Mouse (Mus musculus) cerebellum, postnatal 4 days (tissue): ENCODE data around the gene Myh6.
"Not testable (repeated sequence)": the region's sequence is repeated elsewhere in the genome, so short reads cannot be mapped to it uniquely, and the experiment has no call there.

Source experiments
- DNase-seq, 2 experiments: peaks; one replicate each; pipeline ENCODE4 v3.0.0; 2022; ENCODE audit warnings: low spot score in 2 of 2, mixed read lengths in 1 of 2

The Myh6 gene

GRCm38 (mm10) chr14:54966320-54966977 is at the start of gene Myh6:
Myh6 (minus strand) TSS chr14:54966927.
- DNase-seq, result no peak

- no peak for DNase-seq
These were observed 49.0 kb upstream of the Myh6 start for GRCm38 (mm10) chr14:55015767-55016111.

- peak; percentile 98 to 100 for DNase-seq
These were observed 48.5 kb upstream of the Myh6 start, which contains the start of gene Ngdn for GRCm38 (mm10) chr14:55014991-55015766. Ngdn (plus strand) TSS chr14:55015454.

GRCm38 (mm10) chr14:55014591-55014990 is 47.9 kb upstream of the Myh6 start:
- DNase-seq, result no peak

- no peak for DNase-seq
These were observed 44.4 kb upstream of the Myh6 start for GRCm38 (mm10) chr14:55011116-55011515.

GRCm38 (mm10) chr14:55008417-55008816 is 41.7 kb upstream of the Myh6 start:
- DNase-seq, result no peak

- no peak for DNase-seq
These were observed 40.6 kb upstream of the Myh6 start for GRCm38 (mm10) chr14:55007120-55007908.

- DNase-seq, result no peak
These were observed 39.8 kb upstream of the Myh6 start for GRCm38 (mm10) chr14:55006541-55006940.

- no peak for DNase-seq
These were observed 39.2 kb upstream of the Myh6 start for GRCm38 (mm10) chr14:55005967-55006366.

GRCm38 (mm10) chr14:55005506-55005905 is 38.8 kb upstream of the Myh6 start:
- no peak for DNase-seq

- DNase-seq, result no peak
These were observed 37.4 kb upstream of the Myh6 start for GRCm38 (mm10) chr14:55003878-55004855.

- DNase-seq, result no peak
These were observed 36.0 kb upstream of the Myh6 start for GRCm38 (mm10) chr14:55002687-55003120.

- DNase-seq, result no peak
These were observed 35.4 kb upstream of the Myh6 start for GRCm38 (mm10) chr14:55001938-55002686.

GRCm38 (mm10) chr14:55001446-55001845 is 34.7 kb upstream of the Myh6 start:
- DNase-seq, result no peak

- DNase-seq, result no peak
These were observed 34.1 kb upstream of the Myh6 start for GRCm38 (mm10) chr14:55000814-55001213.

- DNase-seq, result not testable (repeated sequence)
These were observed 33.1 kb upstream of the Myh6 start for GRCm38 (mm10) chr14:54999868-55000267.

- no peak for DNase-seq
These were observed 32.0 kb upstream of the Myh6 start for GRCm38 (mm10) chr14:54998680-54999079.

- no peak for DNase-seq
These were observed 30.6 kb upstream of the Myh6 start for GRCm38 (mm10) chr14:54997297-54997696.

- no peak for DNase-seq
These were observed 30.1 kb upstream of the Myh6 start for GRCm38 (mm10) chr14:54996793-54997192.

GRCm38 (mm10) chr14:54995457-54996138 is 28.9 kb upstream of the Myh6 start:
- peak in 1 of 2 experiments; percentile 45 for DNase-seq
